Mouse (Mus musculus) layer of hippocampus, adult 9-10 months (tissue): ENCODE results near the gene Lyar.
A peak's percentile ranks its signal among the peaks of the same experiment; 100 is the strongest.

Experiments used
- DNase-seq: peaks from one replicate; pipeline ENCODE4 v3.0.0; 2022; ENCODE audit warnings: low spot score

Lyar gene

GRCm38 (mm10) chr5:38255644-38256043 is 35.4 kb downstream of the Lyar start:
- DNase-seq = no peak

GRCm38 (mm10) chr5:38256551-38256950 is 36.3 kb downstream of the Lyar start:
- no peak for DNase-seq

- no peak for DNase-seq
Observed at GRCm38 (mm10) chr5:38258034-38258772, 37.9 kb downstream of the Lyar start.

- DNase-seq = no peak
Observed at GRCm38 (mm10) chr5:38258773-38259146, 38.5 kb downstream of the Lyar start.

GRCm38 (mm10) chr5:38259455-38260106 is 39.3 kb downstream of the Lyar start:
- DNase-seq = peak; percentile 20

- DNase-seq = peak; percentile 39
Observed at GRCm38 (mm10) chr5:38260107-38260682, 39.9 kb downstream of the Lyar start, which contains the start of gene Tmem128. Tmem128 (plus strand) TSS chr5:38260185.

GRCm38 (mm10) chr5:38270942-38271341 is 50.7 kb downstream of the Lyar start:
- DNase-seq = no peak

- DNase-seq = no peak
Observed at GRCm38 (mm10) chr5:38273831-38274230, 53.6 kb downstream of the Lyar start.

GRCm38 (mm10) chr5:38275771-38276170 is 55.5 kb downstream of the Lyar start, which contains the start of gene Otop1:
Otop1 (plus strand) TSS chr5:38275972.
- no peak for DNase-seq

GRCm38 (mm10) chr5:38276451-38276850 is 56.2 kb downstream of the Lyar start:
- DNase-seq = no peak

GRCm38 (mm10) chr5:38277098-38277866 is 57.0 kb downstream of the Lyar start:
- DNase-seq = no peak

GRCm38 (mm10) chr5:38277936-38278600 is 57.8 kb downstream of the Lyar start:
- DNase-seq = no peak

GRCm38 (mm10) chr5:38280075-38280474 is 59.8 kb downstream of the Lyar start:
- DNase-seq = no peak
